Mouse (Mus musculus) cortical plate, adult 2 months (tissue): ENCODE results near the gene Stim1. TPM values are rescaled to one million over a fixed set of nuclear protein-coding genes. Genes with fewer than 3 reads are reported as not detected.
"Not testable (repeated sequence)": the region's sequence is repeated elsewhere in the genome, so short reads cannot be mapped to it uniquely, and the experiment has no call there.

Experiments
- H3K27ac ChIP-seq: fragments of 200-500 bp; 2 replicates; pipeline ENCODE4 v1.5.1; 2012; ENCODE audit warnings: low read length, control low read depth, inconsistent platforms; ENCODE audit not compliant: insufficient read depth
- H3K4me1 ChIP-seq: fragments of 200-500 bp; 2 replicates; pipeline ENCODE4 v1.6.1; 2011; ENCODE audit warnings: low read length; ENCODE audit not compliant: control insufficient read depth, insufficient read depth
- H3K4me3 ChIP-seq: fragments of 200-500 bp; 2 replicates; pipeline ENCODE4 v1.5.1; 2011; ENCODE audit warnings: mild to moderate bottlenecking, low read length, control low read depth; ENCODE audit not compliant: insufficient read depth
- CTCF ChIP-seq: fragments of 200-500 bp; IDR thresholded peaks from 2 replicates; pipeline ENCODE4 v1.5.1; 2011; ENCODE audit warnings: mild to moderate bottlenecking, control low read depth, low read length; ENCODE audit not compliant: insufficient read depth; ENCODE audit errors: extremely low read depth
- POLR2A ChIP-seq: fragments of 200-500 bp; IDR thresholded peaks from 2 replicates; pipeline ENCODE4 v1.6.1; 2011; ENCODE audit warnings: mild to moderate bottlenecking, low read length, control low read depth; ENCODE audit not compliant: insufficient read depth; ENCODE audit errors: extremely low read depth
- polyA plus RNA-seq: library from polyadenylated mRNA; depleted of rRNA; stranded (reverse); fragments of >200 nt; gene quantifications from 2 replicates; pipeline ENCODE4 v1.2.3, GENCODE M21; 2012; rRNA removed

The Stim1 gene
- polyA plus RNA-seq, 1 experiment = 75.4 TPM

- no peak overlapping the region for H3K27ac ChIP-seq
- TF ChIP-seq CTCF = no peak
- no peak for TF ChIP-seq POLR2A
- no peak overlapping the region for H3K4me3 ChIP-seq
- H3K4me1 ChIP-seq = no peaks in the 10 kb centered on the region
Measured at GRCm38 (mm10) chr7:102479368-102480078, 211.9 kb downstream of the Stim1 start.

GRCm38 (mm10) chr7:102480821-102481220 is 213.2 kb downstream of the Stim1 start:
- Histone ChIP-seq H3K4me3 (no peak overlapping the region), H3K27ac (no peak overlapping the region), H3K4me1 (no peaks in the 10 kb centered on the region)
- no peak for TF ChIP-seq POLR2A
- no peak for TF ChIP-seq CTCF

GRCm38 (mm10) chr7:102481579-102481978 is 214.0 kb downstream of the Stim1 start, which contains the start of gene Olfr543:
Gene Olfr543, minus strand, starts transcription at chr7:102481679.
- Histone ChIP-seq H3K27ac (no peak within 1 kb of the TSS), H3K4me1 (no peaks in the 10 kb centered on the region), H3K4me3 (no peak within 1 kb of the TSS)
- TF ChIP-seq CTCF (no peak), POLR2A (no peak)

GRCm38 (mm10) chr7:102483665-102484064 is 216.1 kb downstream of the Stim1 start:
- Histone ChIP-seq H3K4me3 (no peak overlapping the region), H3K4me1 (no peaks in the 10 kb centered on the region), H3K27ac (no peak overlapping the region)
- TF ChIP-seq CTCF (no peak), POLR2A (no peak)

GRCm38 (mm10) chr7:102484766-102485165 is 217.2 kb downstream of the Stim1 start:
- H3K27ac ChIP-seq, H3K4me3 ChIP-seq, H3K4me1 ChIP-seq: not testable (repeated sequence)

- Histone ChIP-seq H3K27ac (no peak overlapping the region), H3K4me1 (no peaks in the 10 kb centered on the region), H3K4me3 (no peak overlapping the region)
- TF ChIP-seq CTCF (no peak), POLR2A (no peak)
Measured at GRCm38 (mm10) chr7:102486105-102486504, 218.5 kb downstream of the Stim1 start.

Other genes with a start within 250 kb of the Stim1 start
- gene Il18bp, start 249.1 kb upstream of the Stim1 start, polyA plus RNA-seq = 11.8 and 12.7 TPM in 2 replicates
- 55.9 and 59.4 TPM in 2 replicates for gene Rnf121, start 202.3 kb upstream of the Stim1 start, polyA plus RNA-seq
- 38.4 and 43.8 TPM in 2 replicates for gene Xndc1, start 202.3 kb upstream of the Stim1 start, polyA plus RNA-seq
- 1.9 and 2.8 TPM in 2 replicates for gene Xntrpc, start 202.1 kb upstream of the Stim1 start, polyA plus RNA-seq
- 0.53 and 2.0 TPM in 2 replicates for gene Trpc2, start 184.7 kb upstream of the Stim1 start, polyA plus RNA-seq
- 0.23 TPM in 1 of 2 replicates, not detected in the other for gene Art1, start 166.1 kb upstream of the Stim1 start, polyA plus RNA-seq
- not detected in 2 replicates for gene Art5, start 158.3 kb upstream of the Stim1 start, polyA plus RNA-seq
- 0.04 TPM in 1 of 2 replicates, not detected in the other for gene Chrna10, start 151.0 kb upstream of the Stim1 start, polyA plus RNA-seq
- gene Nup98, start 57.6 kb upstream of the Stim1 start, polyA plus RNA-seq = 16.2 and 17.1 TPM in 2 replicates
- gene Pgap2, start 57.6 kb upstream of the Stim1 start, polyA plus RNA-seq = 29.1 and 29.9 TPM in 2 replicates
- 50.9 and 55.1 TPM in 2 replicates for gene Rhog, start 11.8 kb upstream of the Stim1 start, polyA plus RNA-seq
- gene Rrm1, start 173.9 kb downstream of the Stim1 start, polyA plus RNA-seq = 11.0 and 12.5 TPM in 2 replicates
- gene Olfr543, start 213.9 kb downstream of the Stim1 start, polyA plus RNA-seq = not detected in 2 replicates
- not detected in 2 replicates for gene Olfr544, start 220.5 kb downstream of the Stim1 start, polyA plus RNA-seq
- gene Olfr545, start 231.8 kb downstream of the Stim1 start, polyA plus RNA-seq = not detected in 2 replicates